Mouse (Mus musculus): ENCODE results near the gene Aak1.
"Not testable (repeated sequence)": the region's sequence is repeated elsewhere in the genome, so short reads cannot be mapped to it uniquely, and the experiment has no call there.

Aak1 gene

DNA sequence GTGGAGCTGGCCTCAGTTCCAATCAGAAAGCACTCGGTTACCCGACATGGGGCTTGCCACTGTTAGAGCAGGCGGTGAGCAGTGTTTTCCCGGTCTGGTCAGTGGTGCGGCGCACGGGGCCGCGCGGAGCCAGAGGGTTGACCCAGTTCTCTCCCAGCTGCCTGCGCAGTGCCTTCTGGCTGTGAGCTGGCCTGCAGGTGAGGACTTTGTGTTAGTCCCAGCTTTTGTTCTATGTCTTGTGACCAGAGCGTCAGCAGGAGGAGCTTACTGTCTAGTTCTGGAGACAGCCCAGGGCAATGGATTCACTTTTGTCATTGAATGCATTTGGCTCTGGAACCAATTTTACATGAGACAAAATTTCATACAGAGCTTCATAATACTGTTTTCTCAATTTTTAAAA is 172.5 kb downstream of the Aak1 start:
- DNase-seq (ENCODE audit: low read depth, low spot score): no peak

DNA sequence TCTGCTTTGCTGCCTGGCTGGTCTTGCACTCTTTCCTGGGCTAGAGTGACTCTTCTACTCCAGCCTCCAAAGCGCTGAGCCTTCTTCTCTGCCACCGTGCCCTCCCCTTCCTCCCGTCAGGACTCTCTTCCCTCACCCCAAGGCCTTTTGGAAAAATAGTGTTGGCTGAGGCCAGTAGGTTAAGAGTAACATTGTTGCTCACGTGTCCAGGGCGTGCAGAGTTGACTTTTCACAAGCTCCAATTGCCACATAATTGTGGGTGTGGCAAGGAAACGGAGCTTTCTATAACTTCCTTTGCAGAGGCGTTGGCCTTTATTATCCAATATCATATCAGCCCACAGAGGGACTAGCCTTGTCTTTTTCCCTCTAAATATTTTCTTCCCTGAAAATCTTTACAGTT is 177.7 kb downstream of the Aak1 start:
- no peak for DNase-seq (ENCODE audit: low read depth, low spot score)

DNA sequence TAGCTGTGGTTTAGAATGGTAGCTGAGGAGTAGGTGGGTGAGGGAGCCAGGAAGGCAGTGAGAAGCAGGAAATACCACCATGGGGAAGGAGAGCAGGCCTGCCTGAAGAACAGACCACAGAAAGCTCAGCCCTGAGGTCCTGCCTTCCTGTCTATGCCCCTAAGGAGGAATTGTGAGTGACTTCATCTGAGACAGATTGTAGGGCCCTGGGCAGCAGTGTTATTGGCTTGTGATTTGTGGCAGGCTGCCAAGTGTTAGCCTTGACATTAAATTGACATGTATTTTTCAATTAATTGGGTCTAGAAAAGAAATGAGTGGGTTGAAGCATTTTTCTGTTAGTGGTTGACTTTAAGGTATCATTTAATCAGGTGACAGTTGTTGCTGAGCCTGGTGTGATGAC is 179.6 kb downstream of the Aak1 start:
- no peak for DNase-seq (ENCODE audit: low read depth, low spot score)

DNA sequence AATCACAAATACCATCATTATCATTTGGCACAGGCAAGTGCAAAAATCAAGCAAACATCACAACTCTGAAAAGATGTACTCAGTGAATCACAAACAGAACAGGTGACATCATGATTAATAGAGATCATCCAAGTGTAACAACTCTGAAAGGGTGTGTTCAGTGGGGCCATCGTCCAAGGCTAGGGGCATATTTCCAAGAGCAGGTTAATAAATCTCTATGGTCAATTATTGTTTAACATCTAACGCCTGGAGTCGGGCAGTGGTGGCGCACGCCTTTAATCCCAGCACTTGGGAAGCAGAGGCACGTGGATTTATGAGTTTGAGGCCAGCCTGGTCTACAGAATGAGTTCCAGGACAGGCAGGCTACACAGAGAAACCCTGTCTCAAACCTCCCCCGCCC is 182.0 kb downstream of the Aak1 start:
- not testable (repeated sequence) for DNase-seq (ENCODE audit: low read depth, low spot score)

DNA sequence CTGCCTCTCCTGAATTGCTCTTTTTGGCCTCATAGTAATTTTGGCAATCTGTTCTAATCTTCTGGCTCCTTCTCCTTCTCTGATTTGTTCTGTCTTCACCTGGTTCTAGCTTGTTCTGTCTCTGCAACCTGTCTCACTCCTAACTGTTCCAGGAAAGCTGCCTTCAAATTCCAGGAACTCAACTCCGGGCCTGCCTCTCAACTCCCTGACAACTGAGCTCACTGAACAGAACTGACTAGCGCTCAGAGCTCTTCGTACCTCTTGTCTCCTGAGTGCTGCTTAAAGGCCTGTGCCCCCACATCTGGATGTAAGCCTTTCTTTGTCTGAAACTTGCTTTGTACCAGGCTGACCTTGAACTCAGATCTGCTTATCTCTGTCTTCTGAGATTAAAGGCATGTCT is 183.1 kb downstream of the Aak1 start:
- no peak for DNase-seq (ENCODE audit: low read depth, low spot score)

DNA sequence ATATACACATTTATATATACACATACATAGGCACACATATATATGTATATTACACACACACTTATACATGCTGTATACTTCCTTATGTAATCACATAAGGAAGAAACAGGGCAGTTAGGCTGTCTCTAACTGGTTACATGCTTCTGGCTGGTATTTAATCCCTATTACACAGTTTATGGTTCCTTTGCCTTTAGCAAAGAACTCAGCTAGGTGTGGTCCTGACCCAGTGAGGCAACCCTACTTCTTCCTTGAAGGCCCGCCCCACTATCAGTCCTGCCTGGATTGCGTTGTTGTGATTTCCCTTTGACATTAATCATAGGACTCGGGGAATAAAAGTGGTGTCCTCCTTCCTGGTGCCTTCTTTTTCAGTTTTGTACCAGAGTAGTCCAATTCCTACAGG is 185.1 kb downstream of the Aak1 start:
- DNase-seq (ENCODE audit: low read depth, low spot score): no peak

DNA sequence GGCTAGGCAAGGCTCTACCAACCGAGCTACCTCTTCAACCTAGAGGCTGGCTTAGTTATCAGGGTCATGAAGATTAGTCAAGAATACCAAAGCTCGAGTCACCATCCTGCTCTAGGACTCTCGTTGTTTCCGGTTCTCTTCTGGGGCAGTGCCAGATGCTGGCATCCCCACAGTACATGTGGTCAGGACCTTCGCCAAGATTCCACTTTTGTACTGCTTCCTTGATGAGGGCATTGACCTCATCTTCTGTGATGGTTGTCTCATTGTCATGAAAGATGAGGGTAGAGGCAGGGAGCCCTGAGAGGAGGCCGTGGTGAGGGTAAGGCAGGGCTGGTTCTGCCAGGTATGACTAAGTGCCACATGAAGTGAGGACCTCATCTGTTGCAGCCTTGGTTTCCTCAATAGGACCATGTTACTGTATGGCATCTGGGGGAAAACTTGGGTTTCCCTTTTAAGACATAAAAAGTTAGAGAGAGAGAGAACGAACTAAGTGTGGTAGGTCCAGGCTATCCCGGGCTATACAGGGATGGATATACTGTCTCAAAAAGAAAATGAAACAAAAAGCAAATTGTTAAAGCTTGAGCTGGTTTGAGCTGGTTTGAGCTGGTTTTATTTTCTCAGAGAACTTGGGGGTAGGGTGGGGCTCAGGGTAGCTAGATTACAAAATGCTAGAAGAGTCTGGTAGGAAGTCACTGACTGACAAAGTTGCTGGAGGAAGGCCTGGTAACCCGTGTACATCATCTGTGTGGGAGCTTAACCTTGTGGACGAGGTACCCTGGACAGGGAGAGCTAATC is 188.7 kb downstream of the Aak1 start:
- DNase-seq (ENCODE audit: low read depth, low spot score): no peak

DNA sequence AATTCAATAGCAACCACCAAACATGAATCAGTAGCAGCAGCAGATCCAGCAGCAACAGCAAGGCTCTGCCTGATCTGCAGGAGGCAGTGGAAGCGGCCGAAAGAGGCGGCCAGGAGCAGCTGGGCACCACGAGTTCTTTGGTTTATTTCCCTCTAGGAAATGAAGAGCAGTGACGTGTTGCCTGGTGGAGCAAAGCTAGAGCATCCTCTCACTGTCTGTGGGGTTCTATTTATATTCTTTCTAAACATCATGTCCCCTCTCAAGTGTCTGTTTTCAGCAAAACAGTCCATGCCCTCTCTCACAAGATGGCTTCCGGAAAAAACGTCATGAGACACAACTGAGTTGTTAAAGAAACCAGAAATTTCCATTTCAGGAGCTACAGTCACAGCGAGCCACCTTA is 189.8 kb downstream of the Aak1 start:
- no peak for DNase-seq (ENCODE audit: low read depth, low spot score)

DNA sequence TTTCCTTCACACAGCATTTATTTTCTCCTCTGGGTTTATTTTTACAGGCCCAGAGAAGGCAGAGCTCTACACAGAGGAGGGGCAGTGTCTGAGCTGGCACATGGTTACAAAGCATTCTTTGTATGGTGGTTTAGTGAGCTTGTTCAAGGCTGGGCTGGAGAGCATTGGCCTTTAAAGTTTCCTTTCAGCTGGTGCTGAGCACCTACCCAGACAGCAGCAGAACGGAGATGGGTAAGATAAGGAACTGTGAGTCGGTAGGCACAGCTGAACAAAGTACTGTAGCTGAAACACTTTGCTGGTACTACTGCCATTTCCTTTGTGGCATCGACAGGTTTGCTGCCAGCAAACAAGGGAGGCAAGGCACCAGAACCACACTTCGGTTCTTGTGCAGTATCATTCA is 191.7 kb downstream of the Aak1 start:
- no peak for DNase-seq (ENCODE audit: low read depth, low spot score)

DNA sequence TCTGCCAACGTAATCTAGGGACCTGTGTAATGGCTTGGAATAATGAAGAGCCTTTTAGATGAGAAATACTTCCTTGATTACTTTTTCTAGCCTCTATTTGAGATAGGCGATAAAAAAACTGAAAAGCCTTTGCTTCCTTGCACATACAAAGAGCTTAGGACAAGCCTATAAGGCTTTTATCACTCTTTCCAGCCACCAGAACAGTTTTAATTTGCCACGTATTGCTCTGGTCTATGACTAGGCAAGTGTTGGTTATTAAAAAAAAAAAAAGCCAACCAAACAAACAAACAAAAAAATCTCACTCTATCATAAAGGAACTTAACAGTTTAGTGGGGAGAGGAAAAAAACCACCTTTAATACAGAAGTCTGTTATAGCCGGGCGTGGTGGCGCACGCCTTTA is 192.1 kb downstream of the Aak1 start:
- DNase-seq (ENCODE audit: low read depth, low spot score): no peak

DNA sequence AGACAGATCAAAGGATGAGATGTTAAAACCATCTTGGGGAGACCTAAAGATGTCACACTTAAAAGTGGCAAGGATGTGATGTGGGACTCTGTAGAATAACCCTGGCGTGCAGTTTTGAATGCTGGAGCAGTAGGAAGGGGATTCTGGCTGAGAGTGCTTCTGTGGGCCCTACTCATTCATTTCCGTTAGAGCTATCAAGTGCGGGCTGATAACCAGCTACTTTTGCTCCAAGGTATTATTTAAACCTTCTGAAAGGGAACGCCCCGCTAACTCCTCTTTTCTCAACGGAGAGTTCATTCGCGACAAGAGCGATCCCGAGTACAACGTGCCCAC is 192.7 kb downstream of the Aak1 start:
- no peak for DNase-seq (ENCODE audit: low read depth, low spot score)

DNA sequence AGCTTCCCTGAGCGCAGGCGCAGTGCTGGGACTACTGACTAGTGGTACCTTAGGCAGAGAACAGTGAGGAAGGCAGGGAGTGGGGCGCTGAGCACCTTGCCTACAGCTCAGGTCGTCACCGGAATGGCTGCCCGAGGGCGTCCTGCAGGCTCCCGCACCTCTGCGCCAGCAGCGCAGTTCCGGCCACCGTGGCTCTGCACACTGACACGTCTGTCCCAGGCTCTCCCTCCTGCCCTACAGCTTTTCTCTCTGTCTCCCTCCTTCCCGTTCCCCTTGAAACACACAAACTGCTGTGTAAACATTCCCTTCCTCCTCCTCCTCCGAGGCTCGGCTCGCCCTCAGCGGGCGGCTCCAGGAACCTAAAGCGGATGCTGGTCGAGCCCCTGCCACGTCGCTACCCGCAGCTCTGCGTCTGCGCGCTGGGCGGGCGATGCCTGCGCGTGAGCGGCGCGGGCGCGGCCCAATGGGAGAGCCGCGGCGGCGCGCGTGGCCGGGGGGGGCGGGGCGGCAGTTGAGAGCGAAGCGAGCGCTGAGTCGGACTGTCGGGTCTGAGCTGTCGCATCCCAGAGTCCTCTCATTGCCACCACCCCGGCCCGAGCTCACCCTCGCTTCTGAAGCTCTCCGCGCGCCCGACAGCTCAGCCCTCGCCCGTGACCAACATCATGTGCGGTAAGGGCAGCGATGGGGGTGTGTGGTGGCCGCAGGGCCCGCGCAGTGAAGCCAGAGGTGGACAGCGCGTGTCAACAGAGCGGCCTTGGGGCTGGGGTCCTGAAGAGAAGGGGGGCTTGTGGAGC is 193.2 kb downstream of the Aak1 start, which contains the start of gene Gfpt1:
Gfpt1 (plus strand) TSS at position 510 of the 794 bp plus-strand sequence.
- peak; percentile 96 for DNase-seq (ENCODE audit: low read depth, low spot score)

DNA sequence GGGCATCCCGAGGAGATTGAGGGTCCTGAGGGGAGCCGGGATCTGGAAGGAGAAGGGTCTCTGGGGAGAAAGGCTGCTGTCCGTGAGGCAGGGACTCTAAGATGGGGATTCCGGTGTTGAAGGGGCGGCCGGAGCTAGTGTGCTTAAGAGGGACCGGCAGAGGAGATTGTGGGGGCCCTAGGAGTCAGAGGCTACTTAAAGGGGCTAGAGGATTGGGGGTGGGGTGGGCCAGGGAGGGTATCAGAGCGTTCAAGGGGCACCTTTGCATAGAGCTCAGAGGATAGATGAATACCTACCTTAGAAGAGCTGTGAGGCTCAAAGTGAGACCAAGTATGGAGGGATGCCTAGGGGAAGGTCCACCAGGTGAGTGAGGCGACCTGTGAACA is 193.8 kb downstream of the Aak1 start:
- peak; percentile 58 for DNase-seq (ENCODE audit: low read depth, low spot score)

DNA sequence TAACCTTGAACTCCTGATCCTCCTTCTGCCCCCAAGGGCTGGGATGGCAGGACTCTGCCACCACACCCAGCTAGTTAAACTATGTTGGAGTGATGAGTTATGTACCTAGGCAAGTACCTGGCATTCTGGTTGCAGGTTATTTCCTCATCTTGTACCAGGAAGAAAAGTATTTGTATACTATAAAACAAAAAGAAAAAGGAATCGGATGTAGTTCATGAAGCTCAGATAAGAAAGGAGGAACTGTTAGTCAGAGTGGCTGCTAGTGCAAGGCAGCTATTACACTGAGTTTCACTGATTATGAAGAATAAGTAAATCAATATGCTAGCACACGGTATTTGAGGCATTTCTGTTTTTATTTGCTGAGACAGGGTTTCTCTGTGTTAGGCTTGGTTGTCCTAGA is 195.6 kb downstream of the Aak1 start:
- no peak for DNase-seq (ENCODE audit: low read depth, low spot score)

DNA sequence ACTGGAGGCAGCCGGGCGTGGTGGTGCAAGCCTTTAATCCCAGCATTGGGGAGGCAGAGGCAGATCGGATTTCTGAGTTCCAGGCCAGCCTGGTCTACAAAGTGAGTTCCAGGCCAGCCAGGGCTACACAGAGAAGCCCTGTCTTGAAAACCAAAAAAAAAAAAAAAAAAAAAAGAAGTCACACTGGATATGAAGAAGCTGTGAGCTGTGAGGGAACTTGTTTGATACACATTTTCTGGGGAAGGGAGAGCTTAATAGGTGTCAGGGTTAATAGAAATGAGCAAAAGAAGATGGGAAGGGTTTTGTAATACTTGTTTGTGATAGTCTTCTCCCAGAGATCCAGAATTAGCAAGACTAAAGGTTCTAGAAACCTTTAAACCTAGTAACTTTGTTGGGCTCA is 196.2 kb downstream of the Aak1 start:
- DNase-seq (ENCODE audit: low read depth, low spot score): no peak

DNA sequence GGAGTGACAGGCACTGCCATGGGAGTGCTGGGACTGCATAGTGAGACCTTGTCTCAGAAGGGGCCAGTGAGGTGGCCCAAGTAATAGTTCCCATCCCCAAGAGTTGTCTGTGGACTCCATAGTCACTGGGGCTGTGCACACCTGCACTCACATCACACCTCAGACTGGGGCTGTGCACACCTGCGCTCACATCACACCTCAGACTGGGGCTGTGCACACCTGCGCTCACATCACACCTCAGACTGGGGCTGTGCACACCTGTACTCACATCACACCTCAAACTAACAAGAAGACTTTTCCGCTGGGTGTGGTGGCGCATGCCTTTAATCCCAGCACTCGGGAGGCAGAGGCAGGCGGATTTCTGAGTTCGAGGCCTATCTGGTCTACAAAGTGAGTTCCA is 199.4 kb downstream of the Aak1 start:
- DNase-seq (ENCODE audit: low read depth, low spot score): not testable (repeated sequence)

DNA sequence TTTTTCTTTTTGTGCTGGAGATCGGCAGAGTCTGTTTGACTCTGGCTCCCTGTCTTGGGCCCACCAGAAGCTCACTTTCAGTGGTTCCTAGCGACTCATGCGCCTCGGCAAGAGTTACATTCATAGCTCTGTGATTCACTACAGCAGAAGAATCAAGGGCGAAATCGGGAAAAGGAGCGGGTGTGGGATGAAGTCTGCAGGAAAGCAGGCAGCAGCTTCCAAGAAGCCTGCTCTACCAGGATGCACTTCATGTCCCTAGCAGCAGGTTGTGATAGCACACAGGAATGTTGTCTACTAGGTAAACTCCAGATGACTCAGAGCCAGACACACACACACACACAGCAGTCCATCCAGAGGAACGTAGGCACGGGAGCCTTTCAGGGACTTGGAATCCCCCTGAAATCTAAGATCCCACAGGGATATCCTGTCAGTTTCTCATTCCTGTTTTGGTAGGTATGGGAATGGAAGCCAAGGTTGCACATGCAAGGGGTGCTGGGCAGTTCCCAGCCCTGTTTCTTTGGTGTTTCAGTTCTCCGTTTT is 202.6 kb downstream of the Aak1 start:
- no peak for DNase-seq (ENCODE audit: low read depth, low spot score)
